Mouse (Mus musculus): ENCODE results near the gene Pid1. TPM values are rescaled to one million over a fixed set of nuclear protein-coding genes. Genes with fewer than 3 reads are reported as not detected.

Gene Pid1
- polyA plus RNA-seq, 1 experiment from 2014 or later: 27.1 TPM

- H3K4me3 ChIP-seq (replicated peaks): no peak overlapping the region
- H3K9ac ChIP-seq (replicated peaks): no peak overlapping the region
- H3K36me3 ChIP-seq: no peaks in the 10 kb centered on the region
- WGBS: 68% methylated on average over 2 of the region's 2 CpGs
- H3K27me3 ChIP-seq: no peaks in the 10 kb centered on the region
- H3K4me1 ChIP-seq (replicated peaks): no peaks in the 10 kb centered on the region
- H3K9me3 ChIP-seq: no peaks in the 10 kb centered on the region
- H3K27ac ChIP-seq: peak overlapping the region; percentile 41; the same call in 1 of the 2 replicates
- no peak overlapping the region for H3K4me2 ChIP-seq
- 0 out of 2 replicates have a peak, but pooled peaks have one; percentile 44 for ATAC-seq (ENCODE audit: insufficient number of reproducible peaks, insufficient read depth, low FRiP score, low TSS enrichment, low read depth)
These were observed 274.3 kb downstream of the Pid1 start for GRCm38 (mm10) chr1:84089664-84090063.

DNA sequence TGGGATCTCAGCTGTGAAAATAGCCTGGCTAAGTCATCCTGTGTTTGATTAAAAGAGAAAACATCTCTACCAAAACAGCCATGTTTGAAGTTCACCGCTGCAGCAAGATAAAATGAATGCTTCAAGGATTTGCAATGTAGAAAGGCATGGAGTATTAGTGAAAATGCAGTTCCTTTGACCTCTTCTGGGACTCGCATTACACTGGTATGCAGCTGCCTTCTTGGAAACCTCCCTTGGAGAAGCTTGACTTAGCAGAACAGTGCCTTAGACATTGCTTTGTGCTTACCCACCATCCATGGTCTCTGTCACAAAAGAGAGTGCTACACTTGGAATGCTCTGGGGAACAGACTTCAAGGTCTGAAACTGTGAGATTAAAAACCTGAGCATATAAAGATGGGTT lies 276.0 kb downstream of the Pid1 start:
- H3K27me3 ChIP-seq: no peaks in the 10 kb centered on the region

DNA sequence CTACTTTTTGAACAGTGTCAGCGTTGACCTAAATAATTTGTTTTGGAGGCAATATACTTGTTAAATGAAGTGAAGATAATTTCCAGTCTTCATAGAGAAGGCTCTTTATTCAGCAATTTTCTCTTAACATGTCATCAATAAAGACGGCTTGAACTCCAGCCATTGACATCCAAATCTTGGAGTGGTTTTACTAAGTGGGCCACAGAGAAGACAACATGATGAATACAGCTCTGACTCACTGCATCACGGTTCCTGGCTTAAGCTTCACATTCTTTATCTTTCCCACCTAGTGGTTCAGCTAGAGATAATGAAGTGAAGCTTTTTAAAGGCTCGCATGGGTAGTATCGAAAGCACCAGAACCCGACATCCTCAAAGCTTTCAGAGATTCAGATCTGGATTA lies 276.7 kb downstream of the Pid1 start:
- no peak overlapping the region for H3K4me2 ChIP-seq
- no peak overlapping the region for H3K27ac ChIP-seq
- H3K27me3 ChIP-seq: no peaks in the 10 kb centered on the region
- no peak for ATAC-seq (ENCODE audit: insufficient number of reproducible peaks, insufficient read depth, low FRiP score, low TSS enrichment, low read depth)
- no peak overlapping the region for H3K4me3 ChIP-seq (replicated peaks)
- H3K4me1 ChIP-seq (replicated peaks): no peaks in the 10 kb centered on the region
- no peaks in the 10 kb centered on the region for H3K36me3 ChIP-seq
- H3K9me3 ChIP-seq: no peaks in the 10 kb centered on the region
- no peak overlapping the region for H3K9ac ChIP-seq (replicated peaks)
- 77% methylated on average over 6 of the region's 6 CpGs for WGBS

More for the DNA sequence above, 276.0 kb downstream of the Pid1 start:
- Histone ChIP-seq H3K9me3 (no peaks in the 10 kb centered on the region), H3K27ac (no peak overlapping the region), H3K9ac (replicated peaks) (no peak overlapping the region), H3K4me1 (replicated peaks) (no peaks in the 10 kb centered on the region), H3K36me3 (no peaks in the 10 kb centered on the region), H3K4me3 (replicated peaks) (no peak overlapping the region), H3K4me2 (no peak overlapping the region)
- no peak for ATAC-seq (ENCODE audit: insufficient number of reproducible peaks, insufficient read depth, low FRiP score, low TSS enrichment, low read depth)
- WGBS: 75% methylated on average over 2 of the region's 2 CpGs

DNA sequence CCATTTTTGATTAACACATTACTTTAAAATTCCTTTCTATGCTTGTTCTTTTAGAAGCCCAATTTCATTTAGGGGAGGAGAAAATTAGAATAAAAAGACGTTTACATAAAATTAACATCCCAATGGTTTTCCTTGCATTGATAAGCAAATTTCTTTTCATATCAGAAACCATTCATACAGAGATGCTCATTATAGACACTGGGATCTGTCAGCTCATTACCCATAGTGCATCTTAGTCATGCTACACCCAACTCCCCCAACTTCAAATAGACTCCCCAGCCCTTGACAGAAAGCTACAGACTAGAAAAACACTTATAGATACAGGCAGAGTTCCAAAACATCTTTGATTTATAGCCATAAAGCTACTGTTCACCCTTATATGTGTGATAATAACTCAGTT lies 277.5 kb downstream of the Pid1 start:
- Histone ChIP-seq H3K27ac (no peak overlapping the region), H3K36me3 (no peaks in the 10 kb centered on the region), H3K4me2 (no peak overlapping the region), H3K4me1 (replicated peaks) (no peaks in the 10 kb centered on the region), H3K4me3 (replicated peaks) (no peak overlapping the region), H3K27me3 (no peaks in the 10 kb centered on the region), H3K9me3 (no peaks in the 10 kb centered on the region), H3K9ac (replicated peaks) (no peak overlapping the region)
- 85% methylated on average over 1 of the region's 1 CpGs for WGBS
- no peak for ATAC-seq (ENCODE audit: insufficient number of reproducible peaks, insufficient read depth, low FRiP score, low TSS enrichment, low read depth)

- H3K4me3 ChIP-seq (replicated peaks): no peak overlapping the region
- no peak for ATAC-seq (ENCODE audit: insufficient number of reproducible peaks, insufficient read depth, low FRiP score, low TSS enrichment, low read depth)
- WGBS: 97% methylated on average over 3 of the region's 3 CpGs
- no peaks in the 10 kb centered on the region for H3K27me3 ChIP-seq
- no peak overlapping the region for H3K9ac ChIP-seq (replicated peaks)
- no peaks in the 10 kb centered on the region for H3K36me3 ChIP-seq
- H3K9me3 ChIP-seq: no peaks in the 10 kb centered on the region
- H3K4me2 ChIP-seq: no peak overlapping the region
- no peaks in the 10 kb centered on the region for H3K4me1 ChIP-seq (replicated peaks)
- no peak overlapping the region for H3K27ac ChIP-seq
These were observed 278.6 kb downstream of the Pid1 start for GRCm38 (mm10) chr1:84085361-84085760.

- Histone ChIP-seq H3K9ac (replicated peaks) (no peak overlapping the region), H3K4me3 (replicated peaks) (no peak overlapping the region), H3K9me3 (no peaks in the 10 kb centered on the region), H3K27ac (no peak overlapping the region), H3K4me1 (replicated peaks) (no peaks in the 10 kb centered on the region), H3K36me3 (no peaks in the 10 kb centered on the region), H3K27me3 (no peaks in the 10 kb centered on the region), H3K4me2 (no peak overlapping the region)
- 53% methylated on average over 8 of the region's 8 CpGs for WGBS
- no peak for ATAC-seq (ENCODE audit: insufficient number of reproducible peaks, insufficient read depth, low FRiP score, low TSS enrichment, low read depth)
These were observed 284.4 kb downstream of the Pid1 start for GRCm38 (mm10) chr1:84079566-84079965.

GRCm38 (mm10) chr1:84077023-84077422 lies 287.0 kb downstream of the Pid1 start:
- H3K4me1 ChIP-seq (replicated peaks): no peaks in the 10 kb centered on the region
- H3K27me3 ChIP-seq: no peaks in the 10 kb centered on the region
- H3K4me3 ChIP-seq (replicated peaks): no peak overlapping the region
- H3K9ac ChIP-seq (replicated peaks): no peak overlapping the region
- no peak overlapping the region for H3K4me2 ChIP-seq
- H3K36me3 ChIP-seq: no peaks in the 10 kb centered on the region
- no peak overlapping the region for H3K27ac ChIP-seq
- ATAC-seq (ENCODE audit: insufficient number of reproducible peaks, insufficient read depth, low FRiP score, low TSS enrichment, low read depth): no peak
- 83% methylated on average over 1 of the region's 1 CpGs for WGBS
- H3K9me3 ChIP-seq: no peaks in the 10 kb centered on the region

DNA sequence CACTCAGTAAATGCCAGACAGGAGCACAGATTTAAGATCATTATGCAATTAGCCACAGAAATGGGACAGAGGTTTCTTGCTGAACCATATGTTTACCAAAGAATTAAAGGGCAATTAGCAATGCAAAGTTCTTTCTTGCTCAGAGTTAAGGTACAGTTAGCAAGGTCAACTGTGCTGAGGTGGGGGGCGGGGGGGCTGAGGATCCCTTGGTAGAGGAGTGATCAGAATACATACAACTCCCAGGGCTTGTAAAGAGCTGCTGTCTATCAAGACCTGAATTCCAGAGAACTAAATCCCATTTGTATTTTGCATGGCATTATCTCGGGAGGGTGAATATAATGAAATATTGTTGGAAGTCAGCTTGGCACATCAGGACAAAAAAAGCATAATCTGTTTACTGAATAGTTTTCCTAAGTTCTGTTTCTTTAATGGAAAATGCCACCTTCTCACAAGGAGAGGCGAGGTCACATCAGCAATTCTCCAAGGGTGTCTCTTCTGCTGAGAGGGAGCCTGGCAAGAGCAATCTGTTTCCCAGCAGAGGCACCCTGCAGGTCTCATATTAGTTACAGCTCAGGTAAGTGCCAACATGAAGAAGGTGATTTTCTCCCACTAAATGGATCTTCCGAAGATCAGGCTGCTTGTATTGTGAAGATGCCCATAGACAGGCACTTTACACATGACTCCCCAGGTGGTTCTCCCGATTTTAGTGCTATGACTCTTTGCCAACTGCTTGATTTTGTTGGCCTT lies 306.9 kb downstream of the Pid1 start:
- H3K4me3 ChIP-seq (replicated peaks): no peak overlapping the region
- H3K9ac ChIP-seq (replicated peaks): no peak overlapping the region
- 76% methylated on average over 5 of the region's 5 CpGs for WGBS
- H3K27me3 ChIP-seq: no peaks in the 10 kb centered on the region
- H3K4me1 ChIP-seq (replicated peaks): no peaks in the 10 kb centered on the region
- ATAC-seq (ENCODE audit: insufficient number of reproducible peaks, insufficient read depth, low FRiP score, low TSS enrichment, low read depth): no peak
- H3K27ac ChIP-seq: no peak overlapping the region
- H3K36me3 ChIP-seq: no peaks in the 10 kb centered on the region
- no peak overlapping the region for H3K4me2 ChIP-seq
- H3K9me3 ChIP-seq: no peaks in the 10 kb centered on the region

DNA sequence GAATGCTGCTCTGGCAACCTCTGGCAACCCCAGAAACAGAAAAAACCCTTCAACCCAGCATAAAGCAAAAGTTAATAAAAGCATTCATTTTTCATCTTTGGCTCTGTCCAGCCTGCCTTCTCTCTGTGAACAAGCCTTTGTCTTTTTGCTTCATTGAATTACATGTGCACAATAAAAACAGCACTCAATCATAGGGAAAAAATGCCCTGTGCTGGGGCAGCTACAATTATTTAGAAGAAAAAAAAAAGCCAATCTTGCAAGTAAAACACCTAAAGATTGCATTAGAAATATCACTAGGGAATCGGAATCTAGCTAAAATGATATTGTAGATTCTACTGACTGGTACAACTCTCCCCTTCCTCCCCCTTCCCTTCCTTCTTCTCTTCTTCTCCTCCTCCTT lies 307.7 kb downstream of the Pid1 start:
- H3K9ac ChIP-seq (replicated peaks): no peak overlapping the region
- no peak overlapping the region for H3K4me2 ChIP-seq
- no peak overlapping the region for H3K27ac ChIP-seq
- H3K9me3 ChIP-seq: no peaks in the 10 kb centered on the region
- no peaks in the 10 kb centered on the region for H3K36me3 ChIP-seq
- H3K27me3 ChIP-seq: no peaks in the 10 kb centered on the region
- H3K4me1 ChIP-seq (replicated peaks): no peaks in the 10 kb centered on the region
- 72% methylated on average over 1 of the region's 1 CpGs for WGBS
- H3K4me3 ChIP-seq (replicated peaks): no peak overlapping the region
- no peak for ATAC-seq (ENCODE audit: insufficient number of reproducible peaks, insufficient read depth, low FRiP score, low TSS enrichment, low read depth)

DNA sequence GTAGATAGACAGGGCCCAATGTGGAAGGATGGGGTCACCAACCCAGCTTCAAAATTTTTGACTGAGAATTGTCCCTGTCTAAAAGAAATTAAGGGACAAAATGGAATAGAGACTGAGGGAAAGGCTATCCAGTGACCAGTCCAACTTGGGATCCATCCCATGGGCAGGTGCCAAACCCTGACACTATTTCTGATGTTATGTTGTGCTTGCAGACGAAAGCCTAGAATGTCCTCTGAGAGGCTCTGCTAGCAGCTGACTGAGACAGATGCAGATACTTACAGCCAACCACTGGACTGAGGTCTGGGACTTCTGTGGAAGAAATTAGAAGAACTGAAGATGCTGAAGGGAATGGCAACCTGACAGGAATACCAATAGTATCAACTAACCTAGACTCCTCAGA lies 338.2 kb downstream of the Pid1 start:
- WGBS: 93% methylated on average over 1 of the region's 1 CpGs
- Histone ChIP-seq H3K27me3 (no peaks in the 10 kb centered on the region), H3K9ac (replicated peaks) (no peak overlapping the region), H3K36me3 (no peaks in the 10 kb centered on the region), H3K4me2 (no peak overlapping the region), H3K27ac (no peak overlapping the region), H3K9me3 (no peaks in the 10 kb centered on the region), H3K4me3 (replicated peaks) (no peak overlapping the region), H3K4me1 (replicated peaks) (0 out of 2 replicates have a peak, but pooled peaks cover 2% of the 10 kb centered on the region)
- ATAC-seq (ENCODE audit: insufficient number of reproducible peaks, insufficient read depth, low FRiP score, low TSS enrichment, low read depth): no peak

GRCm38 (mm10) chr1:84012871-84013375 lies 351.1 kb downstream of the Pid1 start:
- Histone ChIP-seq H3K27me3 (no peaks in the 10 kb centered on the region), H3K4me2 (no peak overlapping the region), H3K36me3 (no peaks in the 10 kb centered on the region), H3K9ac (replicated peaks) (no peak overlapping the region), H3K27ac (no peak overlapping the region), H3K9me3 (no peaks in the 10 kb centered on the region), H3K4me3 (replicated peaks) (no peak overlapping the region), H3K4me1 (replicated peaks) (no peaks in the 10 kb centered on the region)
- no peak; the same call in 1 of the 2 replicates for ATAC-seq (ENCODE audit: insufficient number of reproducible peaks, insufficient read depth, low FRiP score, low TSS enrichment, low read depth)
- 45% methylated on average over 4 of the region's 4 CpGs for WGBS

DNA sequence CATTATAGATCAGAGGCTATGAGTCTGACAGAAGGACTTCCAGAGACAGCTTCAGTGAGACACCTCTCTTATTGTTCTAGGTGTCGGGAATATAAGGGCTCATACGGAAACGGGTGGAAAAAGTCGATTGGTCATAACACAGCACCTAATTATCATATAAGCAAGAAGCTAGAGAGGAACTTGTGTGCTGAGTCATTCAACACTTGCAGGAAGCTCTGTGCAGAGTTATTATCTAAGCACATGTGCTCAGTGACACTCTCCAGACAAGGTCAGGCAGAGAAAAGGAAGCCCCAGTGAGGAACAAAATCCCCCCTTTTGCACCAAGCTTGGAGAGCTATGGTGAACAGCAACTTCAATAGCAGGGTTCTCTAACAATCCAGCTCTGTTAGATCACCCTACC lies 361.4 kb downstream of the Pid1 start:
- Histone ChIP-seq H3K4me1 (replicated peaks) (no peaks in the 10 kb centered on the region), H3K27me3 (no peaks in the 10 kb centered on the region), H3K9me3 (no peaks in the 10 kb centered on the region), H3K36me3 (no peaks in the 10 kb centered on the region), H3K4me2 (no peak overlapping the region), H3K27ac (no peak overlapping the region), H3K9ac (replicated peaks) (no peak overlapping the region), H3K4me3 (replicated peaks) (no peak overlapping the region)
- WGBS: 78% methylated on average over 4 of the region's 4 CpGs
- ATAC-seq (ENCODE audit: insufficient number of reproducible peaks, insufficient read depth, low FRiP score, low TSS enrichment, low read depth): no peak

Data from limb, embryonic 12.5 days (tissue).